In the genomic region with DNA sequence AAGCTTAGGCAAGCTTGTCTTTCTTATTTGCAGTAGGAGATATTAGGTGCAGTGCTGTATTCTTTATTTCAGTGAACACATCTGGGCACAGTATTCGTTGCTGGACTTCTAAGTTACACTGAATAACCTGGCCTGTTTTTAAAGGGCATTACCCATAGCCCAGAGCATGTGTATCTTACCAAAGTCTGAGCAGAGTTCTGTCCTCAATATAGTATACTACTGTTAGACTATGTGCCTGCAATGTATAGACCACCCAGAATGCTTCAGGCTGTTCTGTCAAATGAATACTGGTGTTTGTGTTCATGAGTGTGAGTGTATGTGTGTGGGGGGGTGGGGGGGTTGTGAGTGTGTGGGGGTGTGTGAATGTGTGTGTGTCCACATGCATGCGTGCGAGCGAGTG, we compare ENCODE assay signal across 20 mouse cellular contexts. TPM values are rescaled to one million over a fixed set of nuclear protein-coding genes. Genes with fewer than 3 reads are reported as not detected.
DNase-seq lines count a peak whose midpoint lies in the region; ATAC-seq lines count a peak whose summit lies in the region.
"Had no signal": no experiment of that assay in that cellular context is flagged by ENCODE, and none has a peak within 500 bp of the region (broad histone marks: within the 10 kb centered on the region; RNA-seq: fewer than 3 reads in every experiment).

No protein-coding gene starts in this region.

- H3K27ac ChIP-seq in forebrain, embryonic 16.5 days (ENCODE audit: low read length), result no peak overlapping the region
- no peak overlapping the region for H3K27ac ChIP-seq in forebrain, embryonic 14.5 days (ENCODE audit: low read depth, low read length)
- no peak overlapping the region for H3K27ac ChIP-seq in limb, embryonic 13.5 days
- H3K27ac ChIP-seq in limb, embryonic 10.5 days, result no peak overlapping the region
- no peak overlapping the region for H3K27ac ChIP-seq in lung, embryonic 16.5 days (ENCODE audit: low read length)
- H3K27ac ChIP-seq: embryonic facial prominence, embryonic 13.5 days; embryonic facial prominence, embryonic 15.5 days; forebrain, embryonic 13.5 days had no signal

- H3K4me2 ChIP-seq in forebrain, embryonic 16.5 days (ENCODE audit: low read length), result no peak overlapping the region
- no peak overlapping the region for H3K4me2 ChIP-seq in forebrain, embryonic 14.5 days (ENCODE audit: low read length)
- H3K4me2 ChIP-seq in limb, embryonic 13.5 days (replicated peaks), result no peak overlapping the region
- H3K4me2 ChIP-seq in lung, embryonic 16.5 days (ENCODE audit: low read depth, low read length), result no peak overlapping the region
- H3K4me2 ChIP-seq: embryonic facial prominence, embryonic 13.5 days; embryonic facial prominence, embryonic 15.5 days; forebrain, embryonic 13.5 days had no signal

- 91% methylated on average over 4 of the region's 4 CpGs for WGBS in forebrain, embryonic 16.5 days
- WGBS in forebrain, embryonic 14.5 days, result 92% methylated on average over 4 of the region's 4 CpGs
- 83% methylated on average over 4 of the region's 4 CpGs for WGBS in limb, embryonic 13.5 days
- WGBS in limb, embryonic 10.5 days, result 96% methylated on average over 4 of the region's 4 CpGs
- WGBS in lung, embryonic 16.5 days, result 78% methylated on average over 4 of the region's 4 CpGs

- H3K27me3 ChIP-seq in forebrain, embryonic 16.5 days (replicated peaks; ENCODE audit: control insufficient read depth, insufficient read depth, low read length), result no peaks in the 10 kb centered on the region
- no peaks in the 10 kb centered on the region for H3K27me3 ChIP-seq in forebrain, embryonic 14.5 days (replicated peaks; ENCODE audit: control insufficient read depth, insufficient read depth, low read length)
- H3K27me3 ChIP-seq in limb, embryonic 13.5 days, result no peaks in the 10 kb centered on the region
- H3K27me3 ChIP-seq in limb, embryonic 10.5 days (ENCODE audit: low read depth, poor library complexity, severe bottlenecking), result no peaks in the 10 kb centered on the region
- H3K27me3 ChIP-seq in lung, embryonic 16.5 days (ENCODE audit: control insufficient read depth, insufficient read depth, low read depth, low read length), result no peaks in the 10 kb centered on the region
- H3K27me3 ChIP-seq: embryonic facial prominence, embryonic 13.5 days; embryonic facial prominence, embryonic 15.5 days; forebrain, embryonic 13.5 days had no signal

- no peak overlapping the region for H3K4me3 ChIP-seq in forebrain, embryonic 16.5 days (replicated peaks; ENCODE audit: low read length)
- no peak overlapping the region for H3K4me3 ChIP-seq in forebrain, embryonic 14.5 days (ENCODE audit: low read depth, low read length)
- no peak overlapping the region for H3K4me3 ChIP-seq in limb, embryonic 13.5 days
- H3K4me3 ChIP-seq in limb, embryonic 10.5 days, result no peak overlapping the region
- H3K4me3 ChIP-seq in lung, embryonic 16.5 days (ENCODE audit: low read length), result no peak overlapping the region
- H3K4me3 ChIP-seq: embryonic facial prominence, embryonic 13.5 days; embryonic facial prominence, embryonic 15.5 days; erythroblast, embryonic 14.5 days; forebrain, embryonic 13.5 days had no signal

- no peak overlapping the region for H3K9ac ChIP-seq in forebrain, embryonic 16.5 days (replicated peaks; ENCODE audit: low read depth, low read length)
- no peak overlapping the region for H3K9ac ChIP-seq in forebrain, embryonic 14.5 days (ENCODE audit: low read length)
- no peak overlapping the region for H3K9ac ChIP-seq in limb, embryonic 13.5 days
- H3K9ac ChIP-seq in lung, embryonic 16.5 days (ENCODE audit: low read length), result no peak overlapping the region
- H3K9ac ChIP-seq: embryonic facial prominence, embryonic 13.5 days; embryonic facial prominence, embryonic 15.5 days; forebrain, embryonic 13.5 days had no signal

- H3K36me3 ChIP-seq in forebrain, embryonic 16.5 days (ENCODE audit: control insufficient read depth, insufficient read depth), result no peaks in the 10 kb centered on the region
- no peaks in the 10 kb centered on the region for H3K36me3 ChIP-seq in forebrain, embryonic 14.5 days (ENCODE audit: control insufficient read depth, insufficient read depth, low read length)
- no peaks in the 10 kb centered on the region for H3K36me3 ChIP-seq in limb, embryonic 13.5 days
- H3K36me3 ChIP-seq in limb, embryonic 10.5 days, result peaks cover 3% of the 10 kb centered on the region; the same call in 1 of the 2 replicates
- H3K36me3 ChIP-seq in lung, embryonic 16.5 days (ENCODE audit: control insufficient read depth, insufficient read depth, low read length), result no peaks in the 10 kb centered on the region
- H3K36me3 ChIP-seq: embryonic facial prominence, embryonic 13.5 days; embryonic facial prominence, embryonic 15.5 days had no signal

- ATAC-seq in forebrain, embryonic 16.5 days, result 0 out of 2 replicates have a peak, but pooled peaks have one; percentile 7
- ATAC-seq in forebrain, embryonic 14.5 days, result no peak
- 0 out of 2 replicates have a peak, but pooled peaks have one; percentile 28 for ATAC-seq in limb, embryonic 13.5 days (ENCODE audit: low FRiP score, low read depth)
- ATAC-seq in lung, embryonic 16.5 days (ENCODE audit: low read depth), result 0 out of 2 replicates have a peak, but pooled peaks have one; percentile 28
- ATAC-seq: forebrain, embryonic 13.5 days had no signal

- no peak for DNase-seq in forebrain, embryonic 14.5 days (ENCODE audit: low spot score)
- no peak for DNase-seq in limb, embryonic 10.5 days (ENCODE audit: low spot score)
- DNase-seq in lung, postnatal 25 days (ENCODE audit: low spot score), result no peak
- DNase-seq: adrenal gland, adult 2 months; adrenal gland, postnatal 10 days; adrenal gland, postnatal 25 days; cerebellum, adult 11 months; cerebellum, adult 18-20 months; cerebellum, adult 8-10 months; cerebellum, adult 9-11 months; cerebellum, postnatal 14 days; cerebellum, postnatal 36 days; embryo, embryonic 11 days had no signal

- H3K9me3 ChIP-seq in forebrain, embryonic 16.5 days (ENCODE audit: control insufficient read depth, low read length), result no peaks in the 10 kb centered on the region
- no peaks in the 10 kb centered on the region for H3K9me3 ChIP-seq in forebrain, embryonic 14.5 days (replicated peaks; ENCODE audit: control insufficient read depth, low read length)
- peaks cover 6% of the 10 kb centered on the region; the same call in 1 of the 2 replicates for H3K9me3 ChIP-seq in limb, embryonic 13.5 days
- H3K9me3 ChIP-seq in limb, embryonic 10.5 days (replicated peaks), result no peaks in the 10 kb centered on the region
- H3K9me3 ChIP-seq in lung, embryonic 16.5 days (ENCODE audit: control insufficient read depth, low read length), result no peaks in the 10 kb centered on the region
- H3K9me3 ChIP-seq: embryonic facial prominence, embryonic 13.5 days; embryonic facial prominence, embryonic 15.5 days; forebrain, embryonic 13.5 days had no signal

- H3K4me1 ChIP-seq in forebrain, embryonic 16.5 days (replicated peaks; ENCODE audit: control insufficient read depth, insufficient read depth, low read length), result no peaks in the 10 kb centered on the region
- no peaks in the 10 kb centered on the region for H3K4me1 ChIP-seq in forebrain, embryonic 14.5 days (ENCODE audit: control insufficient read depth, insufficient read depth, low read length)
- H3K4me1 ChIP-seq in limb, embryonic 13.5 days, result no peaks in the 10 kb centered on the region
- H3K4me1 ChIP-seq in limb, embryonic 10.5 days, result no peaks in the 10 kb centered on the region
- no peaks in the 10 kb centered on the region for H3K4me1 ChIP-seq in lung, embryonic 16.5 days (replicated peaks; ENCODE audit: control insufficient read depth, insufficient read depth, low read length)
- H3K4me1 ChIP-seq: embryonic facial prominence, embryonic 13.5 days; embryonic facial prominence, embryonic 15.5 days; forebrain, embryonic 13.5 days had no signal

RNA-seq across cellular contexts. Expression of a gene that starts 55.3 kb away (rescaled TPM):
- 36.8 and 41.7 TPM in 2 replicates for polyA plus RNA-seq in forebrain, embryonic 16.5 days (2015; fragmentation: Nextera tagmentation; extraction: Ambion mirVana)
- 41.8 and 43.5 TPM in 2 replicates for polyA plus RNA-seq in forebrain, embryonic 14.5 days (2014; fragmentation: Nextera tagmentation; extraction: Ambion mirVana)
- polyA plus RNA-seq in limb, embryonic 13.5 days (2015; fragmentation: Nextera tagmentation; extraction: Ambion mirVana), result 38.6 and 40.3 TPM in 2 replicates
- 84.3 and 89.6 TPM in 2 replicates for polyA plus RNA-seq in limb, embryonic 10.5 days (2016; fragmentation: Nextera tagmentation; extraction: Ambion mirVana)
- polyA plus RNA-seq in lung, embryonic 16.5 days (2015; fragmentation: Nextera tagmentation; extraction: Ambion mirVana), result 29.9 and 32.2 TPM in 2 replicates
